Mouse (Mus musculus): ENCODE data around the gene Sox1. TPM values are rescaled to one million over a fixed set of nuclear protein-coding genes. Genes with fewer than 3 reads are reported as not detected.

Gene Sox1
- polyA plus RNA-seq, 1 experiment from 2014 or later = 6.8 TPM

Small RNAs within 50 kb of the gene (microRNA-seq; reads per million reads assigned to microRNA genes)
- gene Gm25239 = not detected

Other genes with a start within 250 kb of the Sox1 start
- gene A230072I06Rik, start 116.5 kb upstream of the Sox1 start, polyA plus RNA-seq (2015; fragmentation: Nextera tagmentation; extraction: Ambion mirVana) = 0.29 and 0.45 TPM in 2 replicates
- not detected in 2 replicates for gene Spaca7, start 177.7 kb downstream of the Sox1 start, polyA plus RNA-seq (2015; fragmentation: Nextera tagmentation; extraction: Ambion mirVana)